Mouse (Mus musculus): ENCODE results near the gene Pdlim4. TPM values are rescaled to one million over a fixed set of nuclear protein-coding genes. Genes with fewer than 3 reads are reported as not detected.

Pdlim4 gene
- polyA plus RNA-seq, 1 experiment, result 22.9 TPM

DNA sequence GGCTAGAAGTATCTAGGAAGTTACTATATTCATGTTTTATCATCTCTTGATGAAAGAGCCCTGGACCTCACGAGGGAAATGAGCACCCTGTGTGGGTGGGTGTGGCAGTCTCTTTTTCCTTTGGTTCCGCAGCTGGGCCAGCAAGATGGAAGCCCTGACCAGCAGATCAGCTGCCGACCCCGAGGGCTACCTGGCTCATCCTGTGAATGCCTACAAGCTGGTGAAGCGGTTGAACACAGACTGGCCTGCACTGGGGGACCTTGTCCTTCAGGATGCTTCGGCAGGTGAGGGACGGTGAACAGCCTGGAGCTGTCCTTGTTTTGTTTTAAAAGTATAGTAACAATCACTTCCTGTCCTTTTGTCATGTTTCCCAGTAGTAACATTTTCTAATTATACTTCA lies 42.5 kb upstream of the Pdlim4 start:
- Histone ChIP-seq H3K4me3 (replicated peaks; ENCODE audit: extremely low read depth, low read depth, low read length) (no peak overlapping the region), H3K4me1 (ENCODE audit: control insufficient read depth, insufficient read depth, low read length) (peaks cover 17% of the 10 kb centered on the region)
- DNase-seq, result no peak
- TF ChIP-seq CTCF (IDR thresholded peaks at IDR 0.05; ENCODE audit: insufficient read depth, low read length) (no peak), POLR2A (IDR thresholded peaks at IDR 0.05; ENCODE audit: borderline replicate concordance, extremely low read depth, low read depth, low read length) (no peak)
- 76% methylated on average over 7 of the region's 7 CpGs for WGBS

DNA sequence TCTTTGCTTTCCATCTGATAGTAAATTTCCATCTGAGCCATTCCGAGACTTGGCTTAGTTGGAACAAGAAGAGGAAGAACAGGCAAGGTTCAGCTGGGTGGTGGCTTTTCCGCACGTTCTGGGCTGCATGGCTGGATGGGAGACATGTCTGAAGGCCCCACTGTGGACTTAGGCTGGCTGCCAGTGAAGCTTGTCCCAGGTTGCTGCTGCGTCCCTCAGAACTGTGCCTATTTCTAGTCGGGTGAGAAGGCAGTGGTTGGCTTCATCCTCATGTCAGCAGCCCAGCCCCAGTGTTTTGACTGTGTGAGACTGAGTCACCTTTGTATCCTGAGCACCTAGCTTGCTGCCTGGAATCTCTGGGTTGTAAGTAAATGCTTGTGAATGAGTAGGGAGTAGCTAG lies 40.1 kb upstream of the Pdlim4 start:
- Histone ChIP-seq H3K4me3 (replicated peaks; ENCODE audit: extremely low read depth, low read depth, low read length) (no peak overlapping the region), H3K4me1 (ENCODE audit: control insufficient read depth, insufficient read depth, low read length) (peaks cover 21% of the 10 kb centered on the region)
- DNase-seq, result no peak
- WGBS, result 58% methylated on average over 5 of the region's 5 CpGs
- no peak for TF ChIP-seq CTCF (IDR thresholded peaks at IDR 0.05; ENCODE audit: insufficient read depth, low read length)
- TF ChIP-seq POLR2A (IDR thresholded peaks at IDR 0.05; ENCODE audit: borderline replicate concordance, extremely low read depth, low read depth, low read length), result no peak

GRCm38 (mm10) chr11:54108131-54108530 lies 39.3 kb upstream of the Pdlim4 start:
- H3K4me3 ChIP-seq (replicated peaks; ENCODE audit: extremely low read depth, low read depth, low read length), result no peak overlapping the region
- H3K4me1 ChIP-seq (ENCODE audit: control insufficient read depth, insufficient read depth, low read length), result peaks cover 18% of the 10 kb centered on the region
- no peak for DNase-seq
- 66% methylated on average over 3 of the region's 3 CpGs for WGBS
- TF ChIP-seq POLR2A (IDR thresholded peaks at IDR 0.05; ENCODE audit: borderline replicate concordance, extremely low read depth, low read depth, low read length) (no peak), CTCF (IDR thresholded peaks at IDR 0.05; ENCODE audit: insufficient read depth, low read length) (no peak)

GRCm38 (mm10) chr11:54107239-54107638 lies 38.4 kb upstream of the Pdlim4 start:
- TF ChIP-seq CTCF (IDR thresholded peaks at IDR 0.05; ENCODE audit: insufficient read depth, low read length) (no peak), POLR2A (IDR thresholded peaks at IDR 0.05; ENCODE audit: borderline replicate concordance, extremely low read depth, low read depth, low read length) (no peak)
- DNase-seq, result no peak
- WGBS, result 76% methylated on average over 7 of the region's 7 CpGs
- Histone ChIP-seq H3K4me3 (replicated peaks; ENCODE audit: extremely low read depth, low read depth, low read length) (no peak overlapping the region), H3K4me1 (ENCODE audit: control insufficient read depth, insufficient read depth, low read length) (peaks cover 13% of the 10 kb centered on the region)

DNA sequence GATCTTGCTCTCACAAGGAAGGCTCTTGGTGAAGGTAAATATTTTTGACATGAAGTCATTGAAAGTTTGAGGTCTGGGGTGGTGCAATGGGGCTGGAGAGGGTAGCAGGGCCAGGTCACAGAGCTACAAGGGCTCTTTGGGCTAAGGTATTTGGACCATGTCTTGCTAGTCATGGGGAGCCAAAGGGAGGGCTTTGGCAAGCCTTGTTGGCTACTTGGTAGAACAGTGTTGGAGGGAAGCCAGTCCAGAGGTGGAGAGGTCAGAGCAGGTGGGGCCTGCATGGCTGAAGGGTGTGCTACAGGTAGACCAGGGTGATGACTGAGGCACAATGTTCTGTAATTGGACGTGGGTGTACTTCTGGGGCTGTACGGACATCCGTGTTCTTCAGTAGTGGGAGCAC lies 37.9 kb upstream of the Pdlim4 start:
- Histone ChIP-seq H3K4me1 (ENCODE audit: control insufficient read depth, insufficient read depth, low read length) (peaks cover 13% of the 10 kb centered on the region), H3K4me3 (replicated peaks; ENCODE audit: extremely low read depth, low read depth, low read length) (no peak overlapping the region)
- 63% methylated on average over 3 of the region's 3 CpGs for WGBS
- TF ChIP-seq POLR2A (IDR thresholded peaks at IDR 0.05; ENCODE audit: borderline replicate concordance, extremely low read depth, low read depth, low read length) (no peak), CTCF (IDR thresholded peaks at IDR 0.05; ENCODE audit: insufficient read depth, low read length) (no peak)
- peak; percentile 77 for DNase-seq

GRCm38 (mm10) chr11:54105011-54105410 lies 36.2 kb upstream of the Pdlim4 start:
- H3K4me1 ChIP-seq (ENCODE audit: control insufficient read depth, insufficient read depth, low read length), result peaks cover 13% of the 10 kb centered on the region
- no peak for DNase-seq
- no peak for TF ChIP-seq POLR2A (IDR thresholded peaks at IDR 0.05; ENCODE audit: borderline replicate concordance, extremely low read depth, low read depth, low read length)
- 73% methylated on average over 6 of the region's 6 CpGs for WGBS
- no peak overlapping the region for H3K4me3 ChIP-seq (replicated peaks; ENCODE audit: extremely low read depth, low read depth, low read length)

- peaks cover 11% of the 10 kb centered on the region for H3K4me1 ChIP-seq (ENCODE audit: control insufficient read depth, insufficient read depth, low read length)
- WGBS, result 86% methylated on average over 10 of the region's 10 CpGs
- no peak for DNase-seq
- no peak overlapping the region for H3K4me3 ChIP-seq (replicated peaks; ENCODE audit: extremely low read depth, low read depth, low read length)
- TF ChIP-seq POLR2A (IDR thresholded peaks at IDR 0.05; ENCODE audit: borderline replicate concordance, extremely low read depth, low read depth, low read length), result no peak
- TF ChIP-seq CTCF (IDR thresholded peaks at IDR 0.05; ENCODE audit: insufficient read depth, low read length), result no peak
These were observed 34.1 kb upstream of the Pdlim4 start for GRCm38 (mm10) chr11:54102706-54103449.

- H3K4me1 ChIP-seq (ENCODE audit: control insufficient read depth, insufficient read depth, low read length), result peaks cover 6% of the 10 kb centered on the region
- H3K4me3 ChIP-seq (replicated peaks; ENCODE audit: extremely low read depth, low read depth, low read length), result peak overlapping the region; percentile 80
- no peak for TF ChIP-seq POLR2A (IDR thresholded peaks at IDR 0.05; ENCODE audit: borderline replicate concordance, extremely low read depth, low read depth, low read length)
- TF ChIP-seq CTCF (IDR thresholded peaks at IDR 0.05; ENCODE audit: insufficient read depth, low read length), result no peak
- 82% methylated on average over 9 of the region's 9 CpGs for WGBS
- no peak for DNase-seq
These were observed 32.9 kb upstream of the Pdlim4 start for GRCm38 (mm10) chr11:54101701-54102100.

DNA sequence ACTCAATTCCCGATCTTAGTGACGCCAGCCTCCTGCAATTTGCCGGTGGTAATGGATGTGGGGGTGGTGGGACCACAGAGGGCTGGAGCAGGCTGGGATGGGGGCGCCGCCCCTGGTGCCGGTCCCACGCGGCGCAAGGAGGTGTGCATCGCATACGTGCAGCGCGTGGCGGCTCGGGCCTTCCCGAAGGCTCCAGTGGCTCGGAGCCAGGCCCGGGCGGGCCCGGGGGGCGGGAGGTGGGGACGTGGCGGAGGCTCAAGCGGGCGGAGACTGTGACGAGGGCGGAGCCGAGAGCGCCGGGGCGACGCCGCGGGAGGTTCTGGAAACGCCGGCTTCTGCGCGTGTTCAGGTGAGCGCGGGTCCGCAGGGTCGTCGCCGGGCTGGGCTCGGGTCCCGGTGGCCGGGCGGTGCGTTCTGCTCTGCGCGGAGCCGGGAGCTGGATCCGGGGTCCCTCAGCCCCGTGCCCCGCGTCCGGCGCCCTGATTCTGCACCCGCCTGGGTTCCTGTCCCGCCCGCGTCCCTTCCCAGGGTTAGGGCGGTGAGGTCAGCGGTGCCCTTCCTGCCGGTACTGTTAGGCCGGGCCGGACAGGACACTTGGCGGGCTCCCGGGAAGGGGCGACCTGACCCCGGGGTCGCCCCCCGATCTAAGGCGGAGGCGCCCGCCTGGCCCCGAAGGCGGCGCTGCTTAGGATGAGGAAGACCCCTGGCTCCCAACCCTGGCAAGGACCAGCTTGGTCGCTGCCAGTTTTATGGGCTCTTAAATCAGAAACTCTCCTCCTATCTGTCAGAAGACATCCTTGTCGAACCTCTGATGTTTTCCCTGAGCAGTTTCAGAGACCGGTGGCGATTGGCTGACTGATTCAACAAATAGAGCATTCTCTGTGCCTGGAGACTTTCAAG lies 32.1 kb upstream of the Pdlim4 start:
- H3K4me3 ChIP-seq (replicated peaks; ENCODE audit: extremely low read depth, low read depth, low read length), result peak overlapping the region; percentile 80
- TF ChIP-seq POLR2A (IDR thresholded peaks at IDR 0.05; ENCODE audit: borderline replicate concordance, extremely low read depth, low read depth, low read length) (peak; percentile 56; the same call in 1 of the 2 replicates), CTCF (IDR thresholded peaks at IDR 0.05; ENCODE audit: insufficient read depth, low read length) (no peak)
- H3K4me1 ChIP-seq (ENCODE audit: control insufficient read depth, insufficient read depth, low read length), result peaks cover 2% of the 10 kb centered on the region
- WGBS, result 1% methylated on average over 80 of the region's 83 CpGs
- peak; percentile 81 for DNase-seq
